Mouse (Mus musculus): ENCODE data around the gene D430041D05Rik. TPM values are rescaled to one million over a fixed set of nuclear protein-coding genes. Genes with fewer than 3 reads are reported as not detected.

The D430041D05Rik gene
- total and polyA plus RNA-seq, 2 experiments from 2014 or later = 7.6 to 45.8 TPM

GRCm38 (mm10) chr2:104358881-104359280 lies 51.9 kb downstream of the D430041D05Rik start:
- 0 out of 2 replicates have a peak, but pooled peaks have one; percentile 45 for ATAC-seq
- TF ChIP-seq CTCF (IDR thresholded peaks at IDR 0.05; ENCODE audit: low read depth) = no peak
- no peak overlapping the region for H3K27ac ChIP-seq
- no peak overlapping the region for H3K4me3 ChIP-seq (ENCODE audit: low read length)
- no peak overlapping the region for H3K9ac ChIP-seq (replicated peaks; ENCODE audit: low read length)
- no peaks in the 10 kb centered on the region for H3K27me3 ChIP-seq (ENCODE audit: insufficient read depth, low read length)
- WGBS = 97% methylated on average over 1 of the region's 1 CpGs
- H3K9me3 ChIP-seq (ENCODE audit: low read length) = no peaks in the 10 kb centered on the region
- H3K4me1 ChIP-seq (ENCODE audit: insufficient read depth, low read length) = 0 out of 2 replicates have a peak, but pooled peaks cover 5% of the 10 kb centered on the region
- no peak for DNase-seq (ENCODE audit: low spot score)
- H3K36me3 ChIP-seq (ENCODE audit: insufficient read depth, low read length) = no peaks in the 10 kb centered on the region
- no peak overlapping the region for H3K4me2 ChIP-seq (ENCODE audit: low read depth, low read length)

- H3K4me2 ChIP-seq (ENCODE audit: low read depth, low read length) = no peak overlapping the region
- no peak for TF ChIP-seq CTCF (IDR thresholded peaks at IDR 0.05; ENCODE audit: low read depth)
- no peak overlapping the region for H3K27ac ChIP-seq
- ATAC-seq = no peak
- H3K4me1 ChIP-seq (ENCODE audit: insufficient read depth, low read length) = 0 out of 2 replicates have a peak, but pooled peaks cover 8% of the 10 kb centered on the region
- no peak overlapping the region for H3K9ac ChIP-seq (replicated peaks; ENCODE audit: low read length)
- no peak for DNase-seq (ENCODE audit: low spot score)
- WGBS = 82% methylated on average over 4 of the region's 4 CpGs
- H3K9me3 ChIP-seq (ENCODE audit: low read length) = no peaks in the 10 kb centered on the region
- no peaks in the 10 kb centered on the region for H3K36me3 ChIP-seq (ENCODE audit: insufficient read depth, low read length)
- no peak overlapping the region for H3K4me3 ChIP-seq (ENCODE audit: low read length)
- no peaks in the 10 kb centered on the region for H3K27me3 ChIP-seq (ENCODE audit: insufficient read depth, low read length)
Observed at GRCm38 (mm10) chr2:104356531-104356930, 54.3 kb downstream of the D430041D05Rik start.

DNA sequence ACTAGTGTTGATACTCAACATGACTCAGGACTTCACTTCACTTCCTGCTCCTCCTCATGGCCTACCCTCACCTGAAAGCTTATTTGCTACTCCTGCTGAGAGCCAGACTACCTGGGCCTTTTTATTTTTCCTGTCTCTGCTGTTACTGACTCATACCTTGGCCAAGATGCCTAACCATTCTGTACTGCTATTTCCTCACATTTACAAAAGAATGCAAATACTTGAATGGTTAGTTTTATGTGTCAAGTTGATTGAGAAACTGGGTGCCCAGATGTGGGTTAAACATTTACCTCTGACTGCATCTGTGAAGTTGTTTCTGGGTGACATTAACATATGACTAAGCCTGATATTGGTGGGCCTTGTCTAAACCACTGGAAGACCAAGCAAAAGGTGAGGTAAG lies 56.7 kb downstream of the D430041D05Rik start:
- no peak overlapping the region for H3K4me2 ChIP-seq (ENCODE audit: low read depth, low read length)
- no peak for DNase-seq (ENCODE audit: low spot score)
- 0 out of 2 replicates have a peak, but pooled peaks cover 4% of the 10 kb centered on the region for H3K4me1 ChIP-seq (ENCODE audit: insufficient read depth, low read length)
- no peak overlapping the region for H3K4me3 ChIP-seq (ENCODE audit: low read length)
- H3K27ac ChIP-seq = no peak overlapping the region
- TF ChIP-seq CTCF (IDR thresholded peaks at IDR 0.05; ENCODE audit: low read depth) = no peak
- H3K36me3 ChIP-seq (ENCODE audit: insufficient read depth, low read length) = no peaks in the 10 kb centered on the region
- ATAC-seq = no peak
- no peak overlapping the region for H3K9ac ChIP-seq (replicated peaks; ENCODE audit: low read length)
- no peaks in the 10 kb centered on the region for H3K27me3 ChIP-seq (ENCODE audit: insufficient read depth, low read length)
- H3K9me3 ChIP-seq (ENCODE audit: low read length) = no peaks in the 10 kb centered on the region

DNA sequence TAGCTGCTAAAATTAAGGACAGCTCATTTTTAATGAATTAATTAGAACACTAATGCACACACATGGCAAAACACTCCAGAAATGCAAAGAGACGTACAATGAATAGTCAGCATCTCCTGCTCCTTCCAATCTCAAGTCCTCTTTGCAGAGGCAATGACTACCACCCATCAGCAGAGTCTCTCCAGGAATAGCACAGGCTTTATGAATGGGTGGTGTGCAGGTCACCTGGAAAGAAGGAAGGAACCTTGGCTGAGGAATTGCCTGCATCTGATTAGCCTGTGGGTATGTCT lies 58.7 kb downstream of the D430041D05Rik start:
- WGBS = 69% methylated on average over 1 of the region's 1 CpGs
- Histone ChIP-seq H3K4me3 (ENCODE audit: low read length) (no peak overlapping the region), H3K4me1 (ENCODE audit: insufficient read depth, low read length) (0 out of 2 replicates have a peak, but pooled peaks cover 4% of the 10 kb centered on the region), H3K9ac (replicated peaks; ENCODE audit: low read length) (no peak overlapping the region), H3K27ac (no peak overlapping the region), H3K27me3 (ENCODE audit: insufficient read depth, low read length) (no peaks in the 10 kb centered on the region), H3K4me2 (ENCODE audit: low read depth, low read length) (no peak overlapping the region), H3K9me3 (ENCODE audit: low read length) (no peaks in the 10 kb centered on the region), H3K36me3 (ENCODE audit: insufficient read depth, low read length) (no peaks in the 10 kb centered on the region)
- no peak for TF ChIP-seq CTCF (IDR thresholded peaks at IDR 0.05; ENCODE audit: low read depth)
- no peak for ATAC-seq
- DNase-seq (ENCODE audit: low spot score) = no peak

DNA sequence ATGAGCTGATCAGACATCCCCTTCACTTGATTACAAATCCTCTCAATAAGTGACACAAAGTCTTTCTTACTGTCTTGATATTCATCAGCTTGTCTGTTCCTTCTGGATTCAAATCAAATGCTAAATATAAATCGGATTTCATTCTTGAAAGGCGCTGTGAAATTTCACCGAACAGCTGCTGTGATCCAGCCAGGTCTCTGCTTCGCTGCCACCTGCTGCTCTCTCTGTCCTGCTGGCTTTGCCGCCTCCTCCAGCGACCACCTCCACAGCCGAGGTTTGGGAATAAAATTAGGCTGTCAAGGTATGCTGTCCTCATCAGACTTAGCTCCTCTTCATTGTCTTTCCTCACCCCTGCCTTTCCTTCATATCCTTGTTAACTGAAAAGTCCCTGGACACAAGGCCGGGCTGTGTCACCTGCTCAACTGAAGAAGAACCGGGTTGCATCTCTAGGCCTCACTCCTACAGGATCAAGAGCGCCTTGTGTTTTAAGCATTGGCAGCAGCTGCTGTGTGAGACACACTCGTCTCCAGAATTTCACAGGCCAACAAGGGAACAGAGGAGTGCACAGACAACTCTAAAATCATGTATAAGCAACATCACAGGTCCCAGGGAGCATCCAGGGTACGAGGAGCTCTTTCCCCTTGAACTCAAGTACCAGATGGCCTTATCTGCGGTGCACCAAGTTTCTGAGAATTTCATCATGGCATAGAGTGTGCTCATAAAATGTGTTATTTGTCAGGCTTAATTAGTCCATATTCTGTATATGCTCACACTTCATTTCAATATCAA lies 59.2 kb downstream of the D430041D05Rik start:
- H3K27ac ChIP-seq = no peak overlapping the region
- no peaks in the 10 kb centered on the region for H3K9me3 ChIP-seq (ENCODE audit: low read length)
- 57% methylated on average over 13 of the region's 13 CpGs for WGBS
- ATAC-seq (no peak), DNase-seq (ENCODE audit: low spot score) (no peak)
- no peak for TF ChIP-seq CTCF (IDR thresholded peaks at IDR 0.05; ENCODE audit: low read depth)
- no peaks in the 10 kb centered on the region for H3K36me3 ChIP-seq (ENCODE audit: insufficient read depth, low read length)
- no peak overlapping the region for H3K4me2 ChIP-seq (ENCODE audit: low read depth, low read length)
- H3K4me3 ChIP-seq (ENCODE audit: low read length) = no peak overlapping the region
- H3K4me1 ChIP-seq (ENCODE audit: insufficient read depth, low read length) = 0 out of 2 replicates have a peak, but pooled peaks cover 4% of the 10 kb centered on the region
- no peaks in the 10 kb centered on the region for H3K27me3 ChIP-seq (ENCODE audit: insufficient read depth, low read length)
- H3K9ac ChIP-seq (replicated peaks; ENCODE audit: low read length) = no peak overlapping the region

- ATAC-seq (no peak), DNase-seq (ENCODE audit: low spot score) (no peak)
- Histone ChIP-seq H3K9ac (replicated peaks; ENCODE audit: low read length) (no peak overlapping the region), H3K27me3 (ENCODE audit: insufficient read depth, low read length) (no peaks in the 10 kb centered on the region), H3K27ac (no peak overlapping the region), H3K4me3 (ENCODE audit: low read length) (no peak overlapping the region), H3K36me3 (ENCODE audit: insufficient read depth, low read length) (no peaks in the 10 kb centered on the region), H3K4me1 (ENCODE audit: insufficient read depth, low read length) (peaks cover 5% of the 10 kb centered on the region; the same call in 1 of the 2 replicates), H3K4me2 (ENCODE audit: low read depth, low read length) (no peak overlapping the region), H3K9me3 (ENCODE audit: low read length) (no peaks in the 10 kb centered on the region)
- no peak for TF ChIP-seq CTCF (IDR thresholded peaks at IDR 0.05; ENCODE audit: low read depth)
Observed at GRCm38 (mm10) chr2:104337619-104338018, 73.2 kb downstream of the D430041D05Rik start.

DNA sequence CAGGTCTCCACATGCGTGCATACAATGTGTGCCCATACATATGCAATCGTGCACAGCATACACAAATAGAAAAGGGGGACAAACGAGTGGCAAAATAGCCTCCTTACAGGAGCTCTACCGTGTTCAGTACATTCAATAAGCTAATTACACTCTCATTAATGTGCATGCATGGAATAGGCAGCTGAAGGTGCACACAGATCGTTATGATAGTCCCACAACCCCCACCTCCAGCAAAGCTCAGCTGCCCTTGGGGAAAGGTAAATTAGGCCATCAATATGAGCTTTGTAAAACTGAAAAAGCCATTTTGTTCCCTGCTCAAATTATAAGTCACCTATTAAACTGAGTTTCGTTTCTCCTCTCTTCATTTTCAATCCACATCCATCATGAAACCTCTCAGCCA lies 75.0 kb downstream of the D430041D05Rik start:
- H3K4me3 ChIP-seq (ENCODE audit: low read length) = no peak overlapping the region
- no peak overlapping the region for H3K4me2 ChIP-seq (ENCODE audit: low read depth, low read length)
- H3K9ac ChIP-seq (replicated peaks; ENCODE audit: low read length) = no peak overlapping the region
- WGBS = 59% methylated on average over 6 of the region's 6 CpGs
- H3K27ac ChIP-seq = 0 out of 2 replicates have a peak overlapping the region, but pooled peaks have one; percentile 22
- no peaks in the 10 kb centered on the region for H3K27me3 ChIP-seq (ENCODE audit: insufficient read depth, low read length)
- no peak for TF ChIP-seq CTCF (IDR thresholded peaks at IDR 0.05; ENCODE audit: low read depth)
- H3K9me3 ChIP-seq (ENCODE audit: low read length) = no peaks in the 10 kb centered on the region
- peaks cover 5% of the 10 kb centered on the region; the same call in 1 of the 2 replicates for H3K4me1 ChIP-seq (ENCODE audit: insufficient read depth, low read length)
- ATAC-seq (peak; percentile 38; the same call in 1 of the 2 replicates), DNase-seq (ENCODE audit: low spot score) (no peak)
- no peaks in the 10 kb centered on the region for H3K36me3 ChIP-seq (ENCODE audit: insufficient read depth, low read length)

Data from hindbrain, postnatal 0 days (tissue).